Mouse (Mus musculus) monocyte, adult 2 months (primary cell): ENCODE data around the gene Pan3.

Source experiments
- DNase-seq, 2 experiments: peaks; one replicate each; pipeline ENCODE4 v3.0.0; 2022; ENCODE audit warnings: low spot score in 2 of 2, low read depth in 1 of 2

Pan3 gene

GRCm38 (mm10) chr5:147429535-147430305 is at the start of gene Pan3:
Gene Pan3, plus strand, starts transcription at chr5:147430161.
- DNase-seq: peak; percentile 86 to 91

- DNase-seq: no peak
Observed at GRCm38 (mm10) chr5:147381396-147381795, 48.6 kb upstream of the Pan3 start.

- no peak for DNase-seq
Observed at GRCm38 (mm10) chr5:147386865-147387264, 43.1 kb upstream of the Pan3 start.

- no peak for DNase-seq
Observed at GRCm38 (mm10) chr5:147388376-147389008, 41.5 kb upstream of the Pan3 start.

DNA sequence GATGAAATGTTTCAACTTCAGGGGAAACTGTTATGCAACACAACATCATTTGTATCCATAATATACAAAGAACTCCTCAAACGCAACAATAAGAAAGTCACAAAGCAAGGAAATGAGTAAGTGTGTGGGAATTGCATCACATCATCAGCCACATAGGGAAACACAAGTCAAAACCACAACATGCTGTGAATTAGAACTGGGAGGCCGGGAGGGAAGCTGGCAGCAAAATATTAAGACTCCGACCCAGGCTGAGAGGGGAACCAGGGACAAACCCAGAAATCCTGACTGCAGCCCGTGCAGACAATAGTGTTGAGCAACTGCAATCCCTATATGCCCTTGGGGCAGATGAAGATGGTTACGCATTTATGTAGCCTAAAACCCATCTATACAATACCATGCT is 40.9 kb upstream of the Pan3 start:
- peak; percentile 52 to 54 for DNase-seq

DNA sequence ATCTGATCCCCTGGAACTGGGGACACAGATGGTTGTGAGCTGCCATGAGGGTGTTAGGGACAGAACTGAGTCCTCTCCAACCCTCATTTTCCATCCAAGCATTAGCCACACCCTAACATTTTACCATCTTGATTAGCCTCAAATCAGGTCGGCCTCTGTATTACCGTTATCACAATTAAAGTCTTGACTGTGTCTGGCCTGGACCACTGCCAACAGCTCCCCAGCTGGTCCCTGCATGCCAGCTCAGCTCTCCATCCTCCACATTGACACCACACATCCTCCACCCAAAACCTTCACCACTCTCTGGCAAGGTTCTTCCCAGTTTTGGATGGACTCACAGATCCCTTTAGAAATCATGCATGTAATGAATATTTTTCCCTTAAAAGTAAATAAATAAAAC is 39.2 kb upstream of the Pan3 start:
- no peak for DNase-seq

GRCm38 (mm10) chr5:147392667-147393213 is 37.2 kb upstream of the Pan3 start:
- DNase-seq: no peak

DNA sequence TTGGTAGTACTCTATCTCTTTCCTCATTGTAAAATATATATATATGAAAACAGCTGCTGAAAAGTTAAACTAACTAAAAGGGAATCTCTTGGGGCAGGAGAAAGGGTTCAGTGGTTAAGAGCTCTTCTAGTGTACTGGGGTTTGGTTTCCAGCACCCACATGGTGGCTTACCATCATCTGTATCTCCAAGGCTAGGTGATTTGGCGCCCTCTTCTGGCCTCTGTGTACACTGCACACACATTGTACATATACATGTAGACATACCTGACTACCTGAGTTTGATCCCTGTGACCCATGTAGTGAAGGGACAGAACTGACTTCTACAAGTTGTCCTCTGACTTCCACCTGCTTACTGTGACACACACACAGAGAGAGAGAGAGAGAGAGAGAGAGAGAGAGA is 34.9 kb upstream of the Pan3 start:
- no peak for DNase-seq

GRCm38 (mm10) chr5:147399843-147400504 is 30.0 kb upstream of the Pan3 start, which contains the start of gene Flt3:
Gene Flt3, minus strand, starts transcription at chr5:147400489.
- peak in 1 of 2 experiments; percentile 49 for DNase-seq

DNA sequence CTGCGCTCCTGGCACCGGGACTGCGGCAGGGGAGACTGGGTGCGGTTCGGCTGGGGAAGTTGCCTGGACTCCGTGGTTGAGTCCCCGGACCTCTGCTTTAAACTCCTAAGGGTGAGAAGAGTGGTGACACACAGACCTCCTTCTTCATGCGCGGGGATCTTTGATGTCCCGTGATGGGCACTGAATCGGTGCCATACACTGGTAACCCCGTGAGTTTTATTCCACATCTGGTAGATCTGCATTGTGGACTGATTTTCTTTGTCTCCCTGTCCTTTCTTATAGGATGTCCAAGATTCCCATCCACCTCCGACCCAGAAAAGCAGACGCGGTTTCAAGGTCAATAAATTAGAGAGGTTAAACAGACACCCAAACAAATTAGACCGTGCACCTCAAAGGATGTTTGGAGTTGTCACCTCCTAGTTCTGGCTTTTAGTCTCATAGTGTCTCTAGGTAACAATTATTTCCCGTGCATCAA is 29.4 kb upstream of the Pan3 start:
- DNase-seq: no peak

DNA sequence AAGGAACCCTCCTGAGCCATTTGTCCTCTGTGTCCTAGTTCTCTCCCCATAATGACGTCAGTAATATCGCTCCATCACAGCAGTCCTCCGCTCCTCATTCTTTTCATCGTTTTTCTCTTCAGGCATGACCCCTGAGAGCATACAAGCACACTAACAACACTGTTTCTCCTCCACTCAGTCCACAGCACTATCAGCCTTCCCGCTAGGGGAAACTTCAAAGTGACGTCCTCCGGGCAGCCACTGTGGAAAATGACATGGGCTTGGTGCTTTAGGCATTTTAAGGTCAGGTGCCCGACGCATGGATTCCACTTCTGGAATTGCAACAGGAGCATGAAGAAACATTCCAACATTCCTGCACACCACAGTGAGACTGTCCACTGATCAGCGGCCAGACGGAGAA is 28.9 kb upstream of the Pan3 start:
- DNase-seq: no peak

- DNase-seq: no peak
Observed at GRCm38 (mm10) chr5:147402505-147402904, 27.5 kb upstream of the Pan3 start.

DNA sequence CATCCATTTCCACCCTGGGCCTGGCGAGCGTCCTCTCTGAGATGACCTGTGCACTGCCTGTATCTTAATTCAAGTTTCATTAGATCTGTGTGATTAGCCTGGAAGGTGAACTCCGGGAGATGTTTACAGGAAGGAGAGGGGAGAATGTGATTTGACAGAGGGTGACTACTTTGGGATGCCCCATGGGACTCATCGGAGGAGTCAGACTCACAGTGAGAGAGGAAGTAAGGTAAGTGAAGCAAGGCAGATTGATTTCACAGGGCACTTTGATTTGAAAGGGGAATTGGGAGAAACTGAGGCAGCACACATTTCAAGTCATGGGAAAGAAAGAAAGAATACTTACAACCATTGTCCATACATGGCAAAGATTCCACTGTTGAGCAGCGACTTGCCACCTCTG is 23.8 kb upstream of the Pan3 start:
- DNase-seq: no peak

- DNase-seq: no peak
Observed at GRCm38 (mm10) chr5:147408731-147409130, 21.2 kb upstream of the Pan3 start.

DNA sequence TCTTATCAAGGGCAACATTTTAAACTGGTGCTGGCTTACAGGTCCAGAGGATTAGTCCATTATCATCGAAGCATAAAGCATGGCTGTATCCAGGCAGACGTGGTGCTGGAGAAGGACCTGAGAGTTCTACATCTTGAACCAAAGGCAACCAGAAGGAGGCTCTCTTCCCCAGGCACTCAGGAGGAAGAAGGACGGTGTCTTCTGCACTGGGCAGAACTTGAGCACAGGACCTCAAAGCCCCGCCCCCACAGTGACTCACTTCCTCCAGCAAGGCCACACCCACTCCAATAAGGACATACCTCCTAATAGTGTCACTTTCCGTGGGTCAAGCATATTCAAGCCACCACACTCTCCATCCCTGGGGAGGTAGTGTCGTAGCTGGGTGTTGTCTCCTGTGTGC is 19.4 kb upstream of the Pan3 start:
- no peak for DNase-seq

DNA sequence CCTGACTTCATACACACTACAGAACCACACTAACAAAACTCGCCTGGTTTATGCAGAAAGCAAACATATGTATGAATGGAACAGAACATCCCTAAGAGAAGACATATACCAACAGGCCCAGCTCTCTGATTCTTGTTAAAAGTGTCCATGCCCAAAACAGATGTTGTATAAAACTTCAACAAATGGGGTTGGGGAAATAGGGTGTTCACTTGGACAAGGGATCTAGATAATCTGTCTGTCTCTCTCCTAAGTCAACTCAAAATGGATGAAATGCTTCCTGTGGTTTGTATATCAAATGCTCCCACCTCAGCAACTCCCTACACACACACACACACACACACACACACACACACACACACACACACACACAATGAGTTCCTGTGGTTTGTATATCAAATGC is 12.0 kb upstream of the Pan3 start:
- no peak for DNase-seq

DNA sequence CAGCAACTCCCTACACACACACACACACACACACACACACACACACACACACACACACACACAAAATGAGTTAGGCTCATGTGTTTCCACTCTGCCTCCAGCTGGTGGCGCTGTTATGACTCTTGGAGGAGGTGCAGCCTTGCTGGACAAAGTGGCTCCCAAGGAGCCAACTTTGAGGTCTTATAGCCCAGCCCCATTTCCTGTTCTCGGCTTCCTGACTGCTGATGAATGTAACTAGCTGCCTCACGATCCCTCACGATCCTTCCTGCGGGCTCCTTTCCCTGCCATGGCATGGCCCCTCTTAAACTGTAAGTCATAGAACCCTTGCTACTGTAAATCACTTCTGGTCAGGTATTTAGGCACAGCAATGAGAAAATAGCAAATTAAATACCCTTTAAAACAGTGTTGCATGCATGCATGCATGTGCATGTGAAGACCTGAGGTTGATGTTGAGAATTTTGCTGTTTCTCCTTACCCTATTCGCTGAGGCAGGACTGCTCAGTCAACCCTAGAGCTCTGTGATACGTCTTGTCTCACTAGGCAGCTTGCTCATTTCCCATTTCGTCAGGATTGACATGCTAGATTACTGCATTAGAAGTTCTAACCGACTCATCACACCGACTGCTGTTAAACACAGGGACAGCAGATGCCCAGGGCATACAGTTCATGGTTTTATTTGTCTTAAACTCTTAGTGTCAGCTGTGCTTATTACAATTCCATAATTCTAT is 11.4 kb upstream of the Pan3 start:
- peak in 1 of 2 experiments; percentile 33 for DNase-seq

GRCm38 (mm10) chr5:147423612-147424011 is 6.3 kb upstream of the Pan3 start:
- DNase-seq: no peak

DNA sequence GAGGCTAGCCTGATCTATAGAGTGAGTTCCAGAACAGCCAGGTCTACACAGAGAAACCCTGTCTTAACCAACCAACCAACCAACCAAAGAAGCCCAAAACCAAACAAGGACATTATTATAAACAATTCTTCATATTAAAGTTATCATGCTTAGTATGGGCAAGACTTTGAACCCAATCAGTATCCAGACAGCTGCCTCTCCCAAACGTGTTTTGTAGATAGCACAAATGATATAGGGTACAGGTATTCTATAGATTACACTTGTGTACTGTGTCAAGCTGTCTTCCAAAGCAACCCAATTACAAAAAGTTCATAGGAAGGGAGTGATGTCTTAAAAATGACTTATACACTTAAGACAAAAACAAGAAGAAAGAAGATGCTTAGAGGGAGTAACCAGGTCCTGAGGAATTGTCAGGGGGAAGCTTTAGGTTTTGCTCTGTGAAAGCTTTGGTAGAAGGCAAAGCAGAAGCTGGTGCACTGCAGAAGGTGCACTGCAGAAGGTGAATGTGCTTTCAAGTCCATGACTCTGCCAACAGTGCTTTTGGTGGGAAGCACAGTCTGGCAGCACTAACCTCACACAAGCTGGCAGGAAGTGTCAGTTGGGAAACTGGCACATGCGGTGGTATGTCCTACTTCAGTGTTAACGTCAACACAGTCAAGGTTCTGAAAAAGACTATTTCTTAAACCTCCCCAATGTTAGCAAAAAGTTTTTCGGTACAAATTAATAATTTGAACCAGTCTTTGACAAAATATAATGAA is 3.7 kb upstream of the Pan3 start:
- DNase-seq: no peak

DNA sequence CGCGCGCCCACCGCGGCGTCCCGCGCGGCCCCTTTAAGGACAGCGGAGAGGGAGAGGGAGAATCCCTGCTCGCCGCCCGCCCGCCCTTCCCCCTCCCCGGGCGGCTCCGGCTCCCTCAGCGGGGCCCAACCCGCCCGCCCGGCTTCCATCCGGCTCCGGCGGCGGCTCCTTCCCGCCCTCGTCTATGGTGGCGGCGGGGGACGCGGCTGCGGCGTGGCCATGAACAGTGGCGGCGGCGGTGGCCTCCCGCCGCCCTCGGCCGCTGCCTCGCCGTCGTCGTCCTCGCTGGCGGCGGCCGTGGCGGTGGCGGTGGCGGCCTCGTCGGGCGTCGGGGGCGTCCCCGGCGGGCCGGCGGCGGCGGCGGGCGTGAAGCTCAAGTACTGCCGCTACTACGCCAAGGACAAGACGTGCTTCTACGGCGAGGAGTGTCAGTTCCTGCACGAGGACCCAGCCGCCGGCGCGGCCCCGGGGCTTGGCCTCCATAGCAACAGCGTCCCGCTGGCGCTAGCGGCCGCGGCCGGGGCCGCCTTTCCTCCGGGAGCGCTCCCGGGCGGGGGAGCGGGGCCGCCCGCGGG is 487 bp downstream of the Pan3 start:
- DNase-seq: peak in 1 of 2 experiments; percentile 22
